Mouse (Mus musculus) lung, postnatal 36 days (tissue): ENCODE data around the gene Pias4.

Experiments
- DNase-seq: peaks from one replicate; pipeline ENCODE4 v3.0.0; 2022; ENCODE audit warnings: mixed read lengths

The Pias4 gene

DNA sequence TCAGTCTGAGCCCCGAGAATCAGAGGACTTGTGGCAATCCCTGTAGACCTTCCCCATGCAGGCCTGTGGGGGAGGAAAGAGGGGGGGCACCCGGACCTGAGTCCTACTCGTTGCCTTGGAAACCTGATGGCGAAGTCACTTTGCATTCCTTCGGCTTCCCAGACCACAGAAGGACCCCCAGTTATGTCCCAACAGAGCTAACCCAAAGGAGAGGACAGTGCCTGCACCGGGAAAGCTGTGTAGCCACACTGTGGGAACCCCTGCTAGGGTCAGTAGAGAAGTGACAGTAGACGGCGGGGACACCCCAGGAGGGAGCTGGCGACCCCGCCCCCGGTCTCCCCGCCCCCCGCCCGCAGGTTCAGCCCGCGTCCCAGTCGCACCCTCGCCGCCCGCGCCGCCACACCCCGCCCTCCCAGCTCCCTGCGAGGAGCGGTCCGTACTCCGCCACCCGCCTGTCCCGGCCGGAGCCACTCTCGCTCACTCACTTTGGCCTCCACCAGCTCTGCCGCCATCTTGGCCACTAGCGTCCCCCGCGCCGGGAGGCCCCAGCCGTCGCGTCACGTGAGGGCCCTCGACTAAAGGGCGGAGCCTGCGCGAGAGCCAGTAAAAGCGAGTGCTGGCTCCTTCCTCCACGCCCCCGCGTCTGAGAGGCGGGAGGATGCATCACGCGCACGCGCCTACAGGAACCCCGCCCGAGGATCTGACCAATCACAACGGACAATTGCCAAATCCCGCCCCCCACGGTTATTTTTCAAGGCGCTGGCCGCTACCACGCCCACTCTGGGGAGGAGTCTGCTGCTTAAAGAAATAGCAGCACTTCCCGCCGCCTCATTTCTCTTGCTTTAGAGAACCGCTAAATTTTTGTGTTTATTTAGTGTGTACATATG is at the start of gene Pias4:
Gene Pias4 (minus strand): TSS at position 724 of the 887 bp plus-strand sequence.
- peak; percentile 100 for DNase-seq

GRCm38 (mm10) chr10:81217267-81217666 is 49.5 kb upstream of the Pias4 start:
- peak; percentile 54 for DNase-seq

- DNase-seq: no peak
Observed at GRCm38 (mm10) chr10:81216810-81217209, 49.1 kb upstream of the Pias4 start.

DNA sequence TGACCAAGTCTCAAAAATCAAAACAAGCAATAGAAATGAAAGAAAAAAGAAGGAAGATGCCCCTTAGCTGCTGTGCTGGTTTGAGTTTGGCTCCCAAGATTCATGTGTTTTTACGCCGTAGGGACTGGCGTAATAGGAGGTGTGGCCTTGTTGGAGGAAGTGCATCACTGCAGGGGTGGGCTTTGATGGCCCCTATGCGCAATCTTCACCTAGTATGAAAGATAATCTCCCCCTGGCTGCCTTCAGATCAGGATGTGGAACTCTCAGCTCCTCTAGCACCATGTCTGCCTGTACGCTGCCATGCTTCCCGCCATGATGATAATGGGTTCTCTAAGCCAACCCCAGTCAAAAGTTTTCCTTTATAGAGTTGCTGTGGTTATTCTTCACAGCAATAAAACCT is 48.5 kb upstream of the Pias4 start:
- no peak for DNase-seq

GRCm38 (mm10) chr10:81210154-81210553 is 42.4 kb upstream of the Pias4 start:
- no peak for DNase-seq

DNA sequence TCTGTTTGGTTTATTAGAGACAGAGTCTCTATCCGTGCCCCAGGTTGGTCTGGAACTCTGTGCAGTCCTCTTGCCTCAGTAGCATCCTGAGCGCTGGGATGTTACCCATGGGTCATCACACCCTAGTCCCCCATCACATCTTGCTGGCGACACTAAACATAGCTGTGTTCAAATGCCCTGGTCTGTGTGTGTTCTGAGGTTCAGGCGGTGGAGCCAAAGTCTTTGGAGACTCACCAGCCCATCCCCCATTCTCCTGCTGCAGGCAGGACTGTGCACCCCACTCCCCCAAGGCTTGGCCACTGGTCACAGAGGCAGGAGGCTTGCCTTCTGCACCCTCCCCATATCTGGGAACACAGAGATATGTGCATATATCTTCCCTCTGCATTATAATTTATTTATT is 36.4 kb upstream of the Pias4 start:
- DNase-seq: no peak

DNA sequence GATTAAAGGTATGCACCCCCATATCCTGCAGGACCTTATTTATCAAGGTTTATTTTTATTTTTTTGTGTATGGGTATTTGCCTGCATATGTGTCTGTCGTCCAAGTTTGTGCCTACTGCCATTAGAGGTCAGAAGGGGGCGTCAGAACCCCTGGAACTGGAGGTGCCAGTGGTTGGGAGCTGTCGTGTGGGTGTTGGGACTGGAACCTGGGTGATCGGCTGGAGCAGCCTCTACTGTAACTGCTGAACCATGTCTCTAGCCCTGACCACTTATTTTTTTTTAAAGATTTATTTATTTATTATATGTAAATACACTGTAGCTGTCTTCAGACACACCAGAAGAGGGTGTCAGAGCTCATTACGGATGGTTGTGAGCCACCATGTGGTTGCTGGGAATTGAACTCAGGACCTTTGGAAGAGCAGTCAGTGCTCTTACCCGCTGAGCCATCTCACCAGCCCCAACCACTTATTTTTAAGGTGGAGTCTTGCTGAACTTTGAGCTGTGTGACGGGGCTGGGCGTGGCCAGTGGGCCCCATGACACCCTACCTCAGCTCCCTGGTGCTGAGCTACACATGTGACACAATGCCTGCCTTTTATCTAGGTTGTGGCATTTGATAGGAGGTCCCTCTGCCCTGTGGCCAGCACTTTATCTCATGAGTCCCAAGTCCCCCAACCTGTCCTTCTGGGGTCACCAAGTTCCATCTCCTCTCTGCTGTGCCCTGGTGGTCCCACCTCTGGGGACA is 35.4 kb upstream of the Pias4 start:
- DNase-seq: no peak

DNA sequence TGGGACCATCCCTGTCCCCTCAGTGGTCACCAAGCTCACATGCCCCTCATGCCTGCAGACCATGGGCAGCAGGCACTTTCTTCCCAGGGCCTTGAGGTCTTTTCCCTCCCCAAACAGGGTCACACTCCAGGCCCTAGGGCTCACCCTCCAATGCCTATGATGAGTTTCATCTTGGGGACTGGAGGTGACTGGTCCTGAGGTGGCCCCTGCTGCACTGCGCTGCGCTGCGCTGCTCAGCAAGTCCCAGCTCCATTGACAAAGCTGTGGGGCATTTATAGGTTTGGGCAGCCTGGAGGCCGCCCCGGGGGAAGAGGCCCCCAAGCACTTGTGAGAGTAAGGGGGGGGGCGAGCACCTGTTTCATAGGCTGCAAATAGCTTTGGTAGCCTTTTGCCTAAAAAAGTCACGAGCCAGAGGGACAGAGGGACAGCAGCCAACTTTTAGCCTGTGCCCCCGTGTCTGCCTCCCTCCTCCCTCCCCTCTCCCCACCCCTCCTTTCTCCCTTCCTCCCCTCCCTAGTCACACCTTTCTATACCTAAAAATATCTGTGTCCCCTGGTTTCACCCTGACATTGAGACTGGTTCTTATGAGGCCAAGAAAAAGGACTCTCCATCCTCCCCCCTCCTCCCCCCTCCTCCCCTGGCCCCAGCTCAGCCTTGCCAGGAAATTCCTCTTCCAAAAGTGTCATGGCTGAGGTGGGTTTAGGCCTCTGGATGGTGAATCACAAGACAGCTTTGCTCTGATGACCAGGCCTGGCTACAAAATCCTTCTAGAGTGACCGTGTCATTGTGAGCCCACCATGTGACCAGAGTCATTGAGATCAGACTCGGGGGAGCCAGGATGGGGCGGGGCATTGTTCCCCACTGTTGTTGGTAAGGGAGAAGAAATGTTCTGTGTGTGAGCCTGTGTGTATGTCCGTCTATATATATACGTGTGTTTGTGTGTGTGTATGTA is 34.4 kb upstream of the Pias4 start, which contains the start of gene Nmrk2:
Gene Nmrk2 (minus strand): TSS at position 245 of the 952 bp plus-strand sequence.
- DNase-seq: no peak

DNA sequence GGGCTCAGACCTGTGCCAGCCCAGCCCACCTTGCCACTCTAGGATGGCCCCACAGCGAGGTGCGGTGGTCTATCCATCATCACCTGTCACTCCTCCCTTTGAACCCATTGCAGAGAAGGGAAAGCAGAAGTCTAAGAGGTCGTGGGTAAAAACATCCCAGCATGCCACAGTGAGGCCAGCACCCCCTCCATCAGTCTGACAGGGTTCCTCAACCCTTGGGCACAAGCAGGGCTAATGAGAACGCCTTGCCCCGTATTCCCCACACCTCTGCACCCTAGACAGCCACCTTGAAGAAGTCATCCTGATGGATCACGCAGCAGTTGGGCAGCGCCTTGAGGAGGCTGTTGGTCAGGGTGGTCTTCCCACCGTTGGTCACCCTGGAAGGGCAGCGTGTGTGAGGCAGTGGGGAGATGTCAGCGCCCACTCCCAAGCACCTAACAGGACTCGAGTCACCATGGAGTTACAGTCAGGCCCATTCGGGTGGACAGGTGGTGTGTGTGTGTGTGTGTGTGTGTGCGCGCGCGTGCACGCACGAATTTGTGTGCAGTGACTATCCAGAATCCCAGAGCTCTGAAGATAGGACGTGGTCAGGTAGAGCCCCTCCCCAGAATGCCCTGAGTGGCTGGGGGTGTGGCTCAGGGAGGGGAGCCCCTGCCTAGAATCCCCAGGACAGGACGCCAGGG is 33.0 kb upstream of the Pias4 start:
- no peak for DNase-seq

GRCm38 (mm10) chr10:81200141-81200540 is 32.4 kb upstream of the Pias4 start:
- no peak for DNase-seq

GRCm38 (mm10) chr10:81198990-81199389 is 31.3 kb upstream of the Pias4 start:
- no peak for DNase-seq

DNA sequence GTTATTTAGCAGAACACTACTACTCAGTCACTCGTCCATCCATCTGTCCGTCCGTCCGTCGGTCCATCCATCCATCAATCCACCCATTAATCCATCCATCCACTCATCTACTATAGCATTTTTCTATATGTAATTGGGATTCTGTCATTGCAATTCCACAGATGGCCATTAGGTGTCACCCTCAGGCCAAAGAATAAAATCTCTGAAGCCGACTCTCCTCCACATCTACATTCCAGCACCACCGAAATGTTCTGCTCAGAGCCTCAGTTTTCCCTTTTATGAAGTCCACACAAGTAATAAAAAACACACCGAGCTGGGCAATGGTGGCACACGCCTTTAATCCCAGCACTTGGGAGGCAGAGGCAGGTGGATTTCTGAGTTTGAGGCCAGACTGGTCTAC is 30.5 kb upstream of the Pias4 start:
- DNase-seq: peak; percentile 87

- DNase-seq: no peak
Observed at GRCm38 (mm10) chr10:81197305-81197704, 29.6 kb upstream of the Pias4 start.

- DNase-seq: no peak
Observed at GRCm38 (mm10) chr10:81196470-81197065, 28.8 kb upstream of the Pias4 start.

- no peak for DNase-seq
Observed at GRCm38 (mm10) chr10:81195300-81195699, 27.6 kb upstream of the Pias4 start.

DNA sequence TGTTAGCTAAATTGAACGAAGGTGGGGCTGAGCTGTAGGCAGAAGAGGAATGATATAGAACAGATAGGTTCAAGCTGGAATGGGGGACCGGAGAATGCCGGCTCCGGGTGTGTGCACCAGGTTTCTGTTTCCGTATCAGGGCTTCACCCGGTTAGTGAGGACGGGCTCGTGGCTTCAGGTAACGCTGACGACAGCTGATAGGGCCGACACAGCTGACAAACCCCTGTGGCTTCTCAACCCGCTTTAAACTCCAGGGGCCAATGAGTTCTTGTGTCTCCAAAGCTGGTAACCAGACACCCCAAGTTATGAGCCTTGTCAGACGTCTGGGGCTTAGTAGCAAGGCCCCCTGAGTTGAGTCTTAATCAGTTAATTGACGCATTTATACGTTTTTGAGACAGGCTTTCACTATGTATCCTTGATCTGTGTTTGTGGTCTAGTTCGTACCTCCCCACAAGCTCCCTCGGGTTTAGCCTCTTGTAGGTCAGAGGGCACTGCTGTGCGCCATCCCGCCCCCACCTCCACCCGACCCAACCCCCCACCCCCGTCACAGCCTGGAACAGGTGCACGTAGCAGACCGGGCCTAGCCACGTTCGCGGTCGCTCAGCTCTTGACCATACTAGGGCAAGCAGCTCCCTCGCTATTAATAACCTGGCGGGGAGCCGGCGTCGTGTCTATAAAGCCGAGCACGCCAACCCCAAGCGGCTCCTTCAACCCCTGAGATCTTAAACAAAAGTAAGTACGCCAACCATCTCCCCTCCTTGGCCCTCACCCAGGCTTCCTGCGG is 26.5 kb upstream of the Pias4 start:
- DNase-seq: peak; percentile 65

GRCm38 (mm10) chr10:81192968-81193501 is 25.3 kb upstream of the Pias4 start:
- no peak for DNase-seq

DNA sequence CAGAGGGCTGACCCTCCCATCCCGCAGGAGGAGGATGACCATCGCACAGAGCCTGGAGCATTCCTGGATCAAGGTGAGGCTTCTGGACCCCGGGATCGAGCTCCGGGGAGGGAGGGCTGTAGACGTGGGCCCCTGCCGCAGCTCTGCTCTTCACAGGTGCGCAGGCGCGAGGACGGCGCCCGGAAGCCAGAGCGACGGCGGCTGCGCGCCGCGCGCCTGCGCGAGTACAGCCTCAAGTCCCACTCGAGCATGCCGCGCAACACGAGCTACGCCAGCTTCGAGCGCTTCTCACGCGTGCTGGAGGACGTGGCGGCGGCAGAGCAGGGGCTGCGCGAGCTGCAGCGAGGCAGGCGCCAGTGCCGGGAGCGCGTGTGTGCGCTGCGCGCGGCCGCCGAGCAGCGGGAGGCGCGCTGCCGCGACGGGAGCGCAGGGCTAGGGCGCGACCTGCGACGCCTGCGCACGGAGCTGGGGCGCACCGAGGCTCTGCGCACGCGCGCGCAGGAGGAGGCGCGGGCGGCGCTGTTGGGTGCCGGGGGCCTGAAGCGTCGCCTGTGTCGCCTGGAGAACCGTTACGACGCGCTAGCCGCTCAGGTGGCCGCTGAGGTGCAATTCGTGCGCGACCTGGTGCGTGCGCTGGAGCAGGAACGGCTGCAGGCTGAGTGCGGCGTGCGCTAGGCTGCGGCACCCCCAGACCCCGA is 24.7 kb upstream of the Pias4 start:
- DNase-seq: peak; percentile 84

GRCm38 (mm10) chr10:81191342-81191982 is 23.7 kb upstream of the Pias4 start:
- DNase-seq: no peak
